17 mouse cellular contexts compared by ENCODE assay signal in genomic region chrX:58032622-58033021, GRCm38 (mm10). TPM values are rescaled to one million over a fixed set of nuclear protein-coding genes. Genes with fewer than 3 reads are reported as not detected.
DNase-seq lines count a peak whose midpoint lies in the region; ATAC-seq and TF ChIP-seq lines count a peak whose summit lies in the region.
"Had no signal": no experiment of that assay in that cellular context is flagged by ENCODE, and none has a peak within 500 bp of the region (broad histone marks: within the 10 kb centered on the region; RNA-seq: fewer than 3 reads in every experiment).

No protein-coding gene starts in this region.

- H3K36me3 ChIP-seq in testis, adult 2 months (ENCODE audit: control insufficient read depth, insufficient read depth, low read length) = no peaks in the 10 kb centered on the region
- no peaks in the 10 kb centered on the region for H3K36me3 ChIP-seq in hindbrain, embryonic 13.5 days
- H3K36me3 ChIP-seq in midbrain, embryonic 12.5 days = no peaks in the 10 kb centered on the region

- no peak for TF ChIP-seq POLR2A in testis, adult 2 months (IDR thresholded peaks at IDR 0.05; ENCODE audit: control insufficient read depth, low read depth, low read length)

- H3K27me3 ChIP-seq in testis, adult 2 months (ENCODE audit: control insufficient read depth, insufficient read depth, low read length) = no peaks in the 10 kb centered on the region
- peaks cover 21% of the 10 kb centered on the region for H3K27me3 ChIP-seq in hindbrain, embryonic 13.5 days
- peaks cover 11% of the 10 kb centered on the region for H3K27me3 ChIP-seq in midbrain, embryonic 12.5 days

- DNase-seq in testis, postnatal 14 days (ENCODE audit: low spot score) = no peak
- no peak for DNase-seq in lung, adult 18-20 months
- no peak for DNase-seq in spleen, adult 12 weeks (ENCODE audit: low spot score)
- DNase-seq in layer of hippocampus, adult 8-10 months (ENCODE audit: low spot score in 2 of 2) = no peak
- DNase-seq: adrenal gland, postnatal 36 days; gastrocnemius, postnatal 14 days; kidney, adult 18-20 months; lung, postnatal 4 days; thymus, adult 18-20 months had no signal

- H3K4me1 ChIP-seq in testis, adult 2 months (ENCODE audit: control insufficient read depth, insufficient read depth, low read length) = peaks cover 15% of the 10 kb centered on the region
- no peaks in the 10 kb centered on the region for H3K4me1 ChIP-seq in hindbrain, embryonic 13.5 days (replicated peaks)
- H3K4me1 ChIP-seq in midbrain, embryonic 12.5 days = no peaks in the 10 kb centered on the region

- no peaks in the 10 kb centered on the region for H3K9me3 ChIP-seq in hindbrain, embryonic 13.5 days
- no peaks in the 10 kb centered on the region for H3K9me3 ChIP-seq in midbrain, embryonic 12.5 days

- TF ChIP-seq CTCF in testis, adult 2 months (IDR thresholded peaks at IDR 0.05; ENCODE audit: control insufficient read depth, insufficient read depth, insufficient replicate concordance, low read depth, low read length) = no peak

- H3K4me2 ChIP-seq in hindbrain, embryonic 13.5 days = peak overlapping the region; percentile 51
- peak overlapping the region; percentile 56 for H3K4me2 ChIP-seq in midbrain, embryonic 12.5 days (replicated peaks)
- H3K4me2 ChIP-seq: liver, embryonic 11.5 days had no signal

- WGBS in hindbrain, embryonic 13.5 days = 12% methylated on average over 7 of the region's 7 CpGs
- 17% methylated on average over 7 of the region's 7 CpGs for WGBS in midbrain, embryonic 12.5 days

- H3K9ac ChIP-seq in hindbrain, embryonic 13.5 days = peak overlapping the region; percentile 75
- H3K9ac ChIP-seq in midbrain, embryonic 12.5 days (replicated peaks) = peak overlapping the region; percentile 73

- ATAC-seq in hindbrain, embryonic 13.5 days (ENCODE audit: low FRiP score) = no peak
- ATAC-seq in midbrain, embryonic 12.5 days (ENCODE audit: low FRiP score, low read depth) = no peak
- no peak for ATAC-seq in frontal cortex, adult (ENCODE audit: low TSS enrichment)

- H3K27ac ChIP-seq in testis, adult 2 months (ENCODE audit: control insufficient read depth, insufficient read depth, low read depth, low read length) = no peak overlapping the region
- peak overlapping the region; percentile 86 for H3K27ac ChIP-seq in hindbrain, embryonic 13.5 days
- peak overlapping the region; percentile 86 for H3K27ac ChIP-seq in midbrain, embryonic 12.5 days (replicated peaks)

- peak overlapping the region; percentile 21 for H3K4me3 ChIP-seq in testis, adult 2 months (ENCODE audit: control insufficient read depth, low read depth, low read length)
- H3K4me3 ChIP-seq in hindbrain, embryonic 13.5 days = peak overlapping the region; percentile 46
- H3K4me3 ChIP-seq in midbrain, embryonic 12.5 days = peak overlapping the region; percentile 56

RNA-seq across cellular contexts. Expression of gene Zic3, which starts 10.1 kb away (rescaled TPM):
- polyA plus RNA-seq in testis, adult 2 months (2012; rRNA removed) = 2.5 and 3.0 TPM in 2 replicates
- polyA plus RNA-seq in hindbrain, embryonic 13.5 days (2015; fragmentation: Nextera tagmentation; extraction: Ambion mirVana) = 17.4 and 23.2 TPM in 2 replicates
- polyA plus RNA-seq in midbrain, embryonic 12.5 days (2016; fragmentation: Nextera tagmentation; extraction: Ambion mirVana) = 38.8 and 49.3 TPM in 2 replicates
- total RNA-seq in layer of hippocampus, adult 8-10 months (2022) = 1 to 10 TPM; 1.5 to 2.0 (median 1.7) TPM
- total RNA-seq: adrenal gland, postnatal 36 days; gastrocnemius, postnatal 14 days; neutrophil, adult 5-6 weeks had no signal
- polyA plus RNA-seq: heart, embryonic 16.5 days; small intestine, adult 2 months had no signal
